Mouse (Mus musculus): ENCODE data around the gene Scrn2. TPM values are rescaled to one million over a fixed set of nuclear protein-coding genes. Genes with fewer than 3 reads are reported as not detected.

The Scrn2 gene
- polyA plus RNA-seq (2012; rRNA removed), result 23.7 and 50.0 TPM in 2 replicates

- peaks cover 10% of the 10 kb centered on the region; the same call in 1 of the 2 replicates for H3K36me3 ChIP-seq (ENCODE audit: control insufficient read depth, insufficient read depth, low read length)
- H3K27ac ChIP-seq (ENCODE audit: insufficient read depth, low read depth, low read length), result peak within 1 kb of the TSS; percentile 59
- under 1% methylated on average over 25 of the region's 25 CpGs for WGBS
- peak within 1 kb of the TSS; percentile 87 for H3K4me3 ChIP-seq (ENCODE audit: low read depth, low read length)
- TF ChIP-seq POLR2A (IDR thresholded peaks at IDR 0.05; ENCODE audit: low read depth, low read length), result peak; percentile 58
- TF ChIP-seq CTCF (IDR thresholded peaks at IDR 0.05; ENCODE audit: extremely low read depth, insufficient read length, insufficient replicate concordance, low read depth, low read length), result peak; percentile 90; the same call in 1 of the 2 replicates
- H3K27me3 ChIP-seq (ENCODE audit: control insufficient read depth, insufficient read depth, low read length), result no peaks in the 10 kb centered on the region
- H3K4me1 ChIP-seq (ENCODE audit: control insufficient read depth, insufficient read depth, insufficient read length, low read length), result peaks cover 11% of the 10 kb centered on the region
These were observed at the start of gene Scrn2 for GRCm38 (mm10) chr11:97029686-97030417. TSS of gene Scrn2 (plus strand) at chr11:97029938.

- Histone ChIP-seq H3K36me3 (ENCODE audit: control insufficient read depth, insufficient read depth, low read length) (no peaks in the 10 kb centered on the region), H3K4me1 (ENCODE audit: control insufficient read depth, insufficient read depth, insufficient read length, low read length) (peaks cover 5% of the 10 kb centered on the region), H3K27me3 (ENCODE audit: control insufficient read depth, insufficient read depth, low read length) (no peaks in the 10 kb centered on the region), H3K4me3 (ENCODE audit: low read depth, low read length) (no peak overlapping the region), H3K27ac (ENCODE audit: insufficient read depth, low read depth, low read length) (no peak overlapping the region)
- no peak for TF ChIP-seq CTCF (IDR thresholded peaks at IDR 0.05; ENCODE audit: extremely low read depth, insufficient read length, insufficient replicate concordance, low read depth, low read length)
- TF ChIP-seq POLR2A (IDR thresholded peaks at IDR 0.05; ENCODE audit: low read depth, low read length), result no peak
- 77% methylated on average over 5 of the region's 5 CpGs for WGBS
These were observed 49.7 kb upstream of the Scrn2 start for GRCm38 (mm10) chr11:96980021-96980420.

- Histone ChIP-seq H3K36me3 (ENCODE audit: control insufficient read depth, insufficient read depth, low read length) (no peaks in the 10 kb centered on the region), H3K27me3 (ENCODE audit: control insufficient read depth, insufficient read depth, low read length) (no peaks in the 10 kb centered on the region), H3K4me3 (ENCODE audit: low read depth, low read length) (no peak overlapping the region), H3K4me1 (ENCODE audit: control insufficient read depth, insufficient read depth, insufficient read length, low read length) (peaks cover 5% of the 10 kb centered on the region), H3K27ac (ENCODE audit: insufficient read depth, low read depth, low read length) (no peak overlapping the region)
- TF ChIP-seq POLR2A (IDR thresholded peaks at IDR 0.05; ENCODE audit: low read depth, low read length) (no peak), CTCF (IDR thresholded peaks at IDR 0.05; ENCODE audit: extremely low read depth, insufficient read length, insufficient replicate concordance, low read depth, low read length) (no peak)
- WGBS, result 72% methylated on average over 15 of the region's 15 CpGs
These were observed 48.3 kb upstream of the Scrn2 start for GRCm38 (mm10) chr11:96981461-96981860.

- WGBS, result under 1% methylated on average over 7 of the region's 7 CpGs
- Histone ChIP-seq H3K4me3 (ENCODE audit: low read depth, low read length) (no peak overlapping the region), H3K4me1 (ENCODE audit: control insufficient read depth, insufficient read depth, insufficient read length, low read length) (peaks cover 6% of the 10 kb centered on the region), H3K27ac (ENCODE audit: insufficient read depth, low read depth, low read length) (no peak overlapping the region), H3K27me3 (ENCODE audit: control insufficient read depth, insufficient read depth, low read length) (no peaks in the 10 kb centered on the region), H3K36me3 (ENCODE audit: control insufficient read depth, insufficient read depth, low read length) (no peaks in the 10 kb centered on the region)
- TF ChIP-seq CTCF (IDR thresholded peaks at IDR 0.05; ENCODE audit: extremely low read depth, insufficient read length, insufficient replicate concordance, low read depth, low read length) (peak; percentile 94), POLR2A (IDR thresholded peaks at IDR 0.05; ENCODE audit: low read depth, low read length) (no peak)
These were observed 47.4 kb upstream of the Scrn2 start for GRCm38 (mm10) chr11:96982355-96982754.

GRCm38 (mm10) chr11:96982859-96983258 lies 46.9 kb upstream of the Scrn2 start, which contains the start of gene Sp2:
TSS of gene Sp2 (minus strand) at chr11:96982959.
- H3K27ac ChIP-seq (ENCODE audit: insufficient read depth, low read depth, low read length), result no peak within 1 kb of the TSS
- 71% methylated on average over 7 of the region's 7 CpGs for WGBS
- H3K4me1 ChIP-seq (ENCODE audit: control insufficient read depth, insufficient read depth, insufficient read length, low read length), result peaks cover 9% of the 10 kb centered on the region
- no peak within 1 kb of the TSS for H3K4me3 ChIP-seq (ENCODE audit: low read depth, low read length)
- TF ChIP-seq POLR2A (IDR thresholded peaks at IDR 0.05; ENCODE audit: low read depth, low read length) (no peak), CTCF (IDR thresholded peaks at IDR 0.05; ENCODE audit: extremely low read depth, insufficient read length, insufficient replicate concordance, low read depth, low read length) (no peak)
- no peaks in the 10 kb centered on the region for H3K36me3 ChIP-seq (ENCODE audit: control insufficient read depth, insufficient read depth, low read length)
- H3K27me3 ChIP-seq (ENCODE audit: control insufficient read depth, insufficient read depth, low read length), result no peaks in the 10 kb centered on the region

GRCm38 (mm10) chr11:96984903-96985302 lies 44.8 kb upstream of the Scrn2 start:
- 41% methylated on average over 4 of the region's 4 CpGs for WGBS
- peaks cover 12% of the 10 kb centered on the region for H3K4me1 ChIP-seq (ENCODE audit: control insufficient read depth, insufficient read depth, insufficient read length, low read length)
- H3K27me3 ChIP-seq (ENCODE audit: control insufficient read depth, insufficient read depth, low read length), result no peaks in the 10 kb centered on the region
- H3K4me3 ChIP-seq (ENCODE audit: low read depth, low read length), result no peak overlapping the region
- no peak overlapping the region for H3K27ac ChIP-seq (ENCODE audit: insufficient read depth, low read depth, low read length)
- TF ChIP-seq POLR2A (IDR thresholded peaks at IDR 0.05; ENCODE audit: low read depth, low read length) (no peak), CTCF (IDR thresholded peaks at IDR 0.05; ENCODE audit: extremely low read depth, insufficient read length, insufficient replicate concordance, low read depth, low read length) (no peak)
- H3K36me3 ChIP-seq (ENCODE audit: control insufficient read depth, insufficient read depth, low read length), result no peaks in the 10 kb centered on the region

- WGBS, result 55% methylated on average over 3 of the region's 3 CpGs
These were observed 43.3 kb upstream of the Scrn2 start for GRCm38 (mm10) chr11:96986463-96986862.

More at GRCm38 (mm10) chr11:96986463-96986862, 43.3 kb upstream of the Scrn2 start:
- H3K27me3 ChIP-seq (ENCODE audit: control insufficient read depth, insufficient read depth, low read length), result no peaks in the 10 kb centered on the region
- H3K36me3 ChIP-seq (ENCODE audit: control insufficient read depth, insufficient read depth, low read length), result no peaks in the 10 kb centered on the region
- no peak for TF ChIP-seq POLR2A (IDR thresholded peaks at IDR 0.05; ENCODE audit: low read depth, low read length)
- no peak for TF ChIP-seq CTCF (IDR thresholded peaks at IDR 0.05; ENCODE audit: extremely low read depth, insufficient read length, insufficient replicate concordance, low read depth, low read length)
- peaks cover 12% of the 10 kb centered on the region for H3K4me1 ChIP-seq (ENCODE audit: control insufficient read depth, insufficient read depth, insufficient read length, low read length)
- H3K27ac ChIP-seq (ENCODE audit: insufficient read depth, low read depth, low read length), result no peak overlapping the region
- H3K4me3 ChIP-seq (ENCODE audit: low read depth, low read length), result no peak overlapping the region

Data from small intestine, adult 2 months (tissue).